Mouse (Mus musculus): Measurements from ENCODE around the gene Gm3264.
"Not testable (repeated sequence)": the region's sequence is repeated elsewhere in the genome, so short reads cannot be mapped to it uniquely, and the experiment has no call there.

Gene Gm3264

GRCm38 (mm10) chr14:4855299-4855980 lies at the start of gene Gm3264:
TSS of gene Gm3264 (plus strand) at chr14:4855576.
- not testable (repeated sequence) for DNase-seq (ENCODE audit: low read depth)

- DNase-seq (ENCODE audit: low read depth), result not testable (repeated sequence)
Observed at GRCm38 (mm10) chr14:4806421-4806820, 49.0 kb upstream of the Gm3264 start.

- not testable (repeated sequence) for DNase-seq (ENCODE audit: low read depth)
Observed at GRCm38 (mm10) chr14:4821950-4822349, 33.4 kb upstream of the Gm3264 start.

DNA sequence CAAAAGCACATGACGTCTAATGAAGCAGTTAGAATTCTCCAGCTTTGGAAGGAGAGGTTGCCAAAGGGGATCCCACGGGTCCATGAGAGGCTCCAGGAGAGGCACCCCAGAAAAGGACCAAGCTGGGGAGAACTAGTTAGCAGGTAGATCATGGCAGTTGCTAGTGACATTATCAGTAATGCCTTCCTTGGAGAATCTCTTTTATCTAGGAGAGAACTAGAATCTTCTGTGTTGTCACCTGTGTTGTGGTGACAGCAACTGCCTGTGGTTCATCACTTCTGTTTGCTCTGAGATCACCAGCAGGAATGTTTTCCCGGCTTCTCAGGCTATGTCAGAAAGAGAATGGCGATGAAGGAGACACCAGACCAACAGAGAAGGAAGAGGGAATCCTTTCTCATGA lies 17.6 kb upstream of the Gm3264 start, which contains the start of gene Gm3269:
Gene Gm3269 (plus strand): TSS at position 301 of the 400 bp plus-strand sequence.
- DNase-seq (ENCODE audit: low read depth), result not testable (repeated sequence)

DNA sequence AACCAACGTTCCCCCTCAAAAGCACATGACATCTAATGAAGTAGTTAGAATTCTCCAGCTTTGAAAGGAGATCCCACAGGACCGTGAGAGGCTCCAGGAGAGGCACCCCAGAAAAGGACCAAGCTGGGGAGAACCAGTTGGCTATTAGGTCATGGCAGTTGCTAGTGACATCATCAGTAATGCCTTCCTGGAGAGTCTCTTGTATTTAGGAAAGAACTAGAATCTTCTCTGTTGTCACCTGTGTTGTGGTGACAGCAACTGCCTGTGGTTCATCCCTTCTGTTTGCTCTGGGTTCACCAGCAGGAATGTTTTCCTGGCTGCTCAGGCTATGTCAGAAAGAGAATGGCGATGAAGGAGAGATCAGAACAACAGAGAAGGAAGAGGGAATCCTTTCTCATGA lies 36.7 kb downstream of the Gm3264 start, which contains the start of gene Gm3278:
Gene Gm3278 (plus strand): TSS at position 301 of the 400 bp plus-strand sequence.
- not testable (repeated sequence) for DNase-seq (ENCODE audit: low read depth)
